Mouse (Mus musculus): ENCODE results near the gene Plet1.

The Plet1 gene

DNA sequence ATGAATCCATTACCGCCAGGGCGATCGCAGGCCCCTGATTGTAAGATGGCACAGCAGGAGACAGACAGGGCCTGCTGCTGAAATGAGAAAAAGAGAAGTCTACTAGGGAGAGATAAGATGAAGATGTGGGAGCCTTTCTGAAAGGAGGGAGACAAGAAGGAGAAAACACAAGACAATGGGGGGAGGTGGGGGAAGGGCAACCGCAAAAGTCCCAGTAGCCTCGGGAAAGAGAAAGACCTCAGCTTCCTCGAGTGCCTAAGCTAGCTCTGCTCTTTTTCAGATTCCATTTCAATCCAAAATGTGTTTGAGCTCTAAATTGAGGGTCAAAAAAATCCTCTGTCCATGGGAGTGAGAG lies 1.8 kb downstream of the Plet1 start:
- DNase-seq (ENCODE audit: low spot score): no peak

DNA sequence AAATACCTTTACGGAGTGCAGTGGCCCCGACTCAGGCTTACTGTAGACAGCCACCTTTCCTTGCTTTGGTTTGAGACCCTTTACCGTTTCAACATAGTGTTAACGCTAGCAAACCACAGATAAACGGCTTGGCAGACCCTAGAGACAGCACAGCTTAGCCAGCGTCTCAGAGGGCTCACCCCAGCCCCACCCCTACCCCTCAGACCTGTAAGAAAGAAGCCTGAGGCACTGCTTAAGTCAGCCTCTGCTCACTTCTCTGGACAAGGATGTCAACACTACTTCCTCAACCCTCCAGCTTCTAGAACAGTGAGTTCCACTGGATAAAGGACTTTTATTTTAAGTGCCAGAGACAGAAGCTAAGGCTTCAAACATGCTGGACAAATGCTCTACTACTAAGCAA lies 2.2 kb downstream of the Plet1 start:
- no peak for DNase-seq (ENCODE audit: low spot score)

DNA sequence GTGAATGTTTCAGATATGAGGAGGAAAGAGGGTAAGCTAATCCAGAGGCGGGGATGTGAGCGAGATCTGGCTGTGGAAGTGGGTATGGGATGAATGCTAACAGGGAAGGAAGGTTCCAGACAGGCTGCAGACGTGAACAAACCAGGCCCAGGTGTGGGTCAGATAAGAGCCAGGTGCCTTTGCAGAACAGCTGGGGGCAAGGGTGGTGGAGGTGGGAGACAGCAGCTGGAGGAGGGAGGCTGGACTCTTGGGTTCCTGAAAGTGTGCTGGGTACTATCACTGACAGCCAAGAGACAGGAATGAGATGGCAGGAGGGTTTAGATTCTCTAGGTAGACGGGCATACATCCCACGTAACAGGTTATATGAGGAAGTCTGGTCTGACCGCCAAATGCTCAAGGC lies 2.8 kb downstream of the Plet1 start:
- DNase-seq (ENCODE audit: low spot score): no peak

DNA sequence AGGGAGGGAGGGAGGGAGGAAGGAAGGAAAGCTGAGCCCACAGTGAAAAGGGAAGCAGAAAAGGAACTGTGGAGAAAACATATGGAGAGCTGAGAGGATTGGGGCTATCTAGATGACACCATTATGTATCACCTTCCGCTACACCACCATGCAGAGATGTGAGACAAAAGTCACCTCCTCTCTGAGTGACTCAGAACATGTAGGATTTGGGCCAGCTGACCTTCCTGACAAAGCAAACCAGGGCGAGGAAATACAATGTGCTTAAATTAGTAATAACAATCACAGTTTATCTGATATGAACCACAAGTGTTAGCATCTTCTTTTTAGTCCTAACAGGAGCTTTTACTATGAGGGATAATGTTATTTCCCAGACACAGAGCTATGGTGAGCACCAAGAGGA lies 3.2 kb downstream of the Plet1 start:
- DNase-seq (ENCODE audit: low spot score): no peak

DNA sequence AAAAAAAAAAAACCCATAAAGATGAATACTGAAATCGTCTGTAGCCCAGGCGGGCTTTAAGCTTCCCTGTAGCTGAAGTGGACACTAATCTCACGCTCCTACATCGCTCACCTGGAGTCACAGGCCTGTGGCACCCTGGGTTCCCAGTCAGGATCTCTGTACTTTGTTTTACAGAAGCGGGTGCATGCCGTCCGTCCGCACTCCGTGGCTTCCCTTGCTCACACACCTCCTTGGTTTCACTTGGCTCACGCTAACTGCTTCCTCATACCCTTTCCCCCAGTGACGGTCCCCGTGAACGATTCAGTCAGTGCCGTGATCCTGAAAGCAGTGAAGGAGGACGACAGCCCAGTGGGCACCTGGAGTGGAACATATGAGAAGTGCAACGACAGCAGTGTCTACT lies 4.5 kb downstream of the Plet1 start:
- DNase-seq (ENCODE audit: low spot score): no peak

DNA sequence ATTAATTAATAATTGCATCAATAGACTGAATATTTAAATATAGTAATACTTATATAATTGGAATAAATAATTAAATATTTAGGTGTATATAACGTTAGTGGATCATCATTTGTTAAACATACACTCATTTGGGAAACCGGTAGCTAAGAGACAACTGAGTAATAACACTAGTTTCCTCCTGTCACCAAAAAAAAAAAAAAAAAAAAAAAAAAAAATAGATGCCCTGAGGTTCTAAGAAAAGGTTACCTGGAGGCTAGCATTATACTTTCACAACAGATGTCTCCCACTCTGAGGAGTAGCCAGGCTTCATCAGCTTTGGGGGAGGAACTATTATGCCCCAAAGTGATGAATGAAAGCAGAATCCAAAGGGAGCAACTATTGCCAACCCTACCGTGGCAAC lies 5.5 kb downstream of the Plet1 start:
- DNase-seq (ENCODE audit: low spot score): no peak

DNA sequence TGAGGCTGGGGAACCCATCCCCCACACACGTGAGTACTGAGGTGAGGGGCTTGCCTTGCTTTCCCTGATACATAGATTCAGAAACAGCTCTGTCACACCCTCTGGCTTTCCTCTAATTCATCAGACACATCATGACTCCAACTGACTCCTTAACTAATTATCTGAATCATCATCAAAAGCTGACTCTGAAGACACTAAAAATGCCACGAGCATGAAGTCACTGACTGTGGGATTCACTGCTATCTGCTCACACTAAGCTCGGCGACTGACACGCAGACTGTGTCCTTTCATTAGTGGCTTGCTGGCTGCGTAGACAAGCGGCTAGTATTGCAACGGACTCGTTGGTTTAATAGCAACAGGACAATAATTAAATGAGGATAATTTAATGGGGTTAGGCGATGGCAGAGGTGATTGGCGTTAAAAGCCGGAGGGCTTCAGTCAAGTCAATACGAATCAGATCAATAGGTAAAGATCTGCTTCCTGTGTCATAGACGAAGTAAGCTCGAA lies 6.2 kb downstream of the Plet1 start:
- no peak for DNase-seq (ENCODE audit: low spot score)

DNA sequence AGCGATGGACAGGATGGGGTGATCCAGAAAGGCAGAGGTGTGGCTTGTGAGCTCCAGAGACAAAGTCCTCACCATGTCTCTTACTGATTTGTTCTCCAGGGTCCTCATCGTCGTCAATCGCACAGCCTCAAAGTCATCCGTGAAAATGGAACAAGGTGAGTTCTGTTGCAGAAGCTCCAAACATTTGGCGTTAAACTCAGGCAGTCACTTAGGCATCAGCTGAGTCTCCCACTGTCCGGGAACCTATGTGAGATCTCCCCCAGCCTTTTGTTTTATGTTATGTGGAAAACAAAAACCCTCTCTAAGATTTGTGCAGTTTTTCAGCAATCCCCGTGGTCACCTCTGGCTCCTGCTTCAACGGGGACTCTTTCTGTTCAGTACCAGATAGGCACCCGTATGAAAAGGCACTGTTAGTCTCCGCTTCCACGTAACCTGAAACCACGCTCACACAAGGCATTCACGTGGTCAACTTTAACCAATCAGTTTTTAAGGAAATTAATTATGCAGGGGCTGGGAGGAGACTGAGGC lies 6.7 kb downstream of the Plet1 start:
- DNase-seq (ENCODE audit: low spot score): no peak

DNA sequence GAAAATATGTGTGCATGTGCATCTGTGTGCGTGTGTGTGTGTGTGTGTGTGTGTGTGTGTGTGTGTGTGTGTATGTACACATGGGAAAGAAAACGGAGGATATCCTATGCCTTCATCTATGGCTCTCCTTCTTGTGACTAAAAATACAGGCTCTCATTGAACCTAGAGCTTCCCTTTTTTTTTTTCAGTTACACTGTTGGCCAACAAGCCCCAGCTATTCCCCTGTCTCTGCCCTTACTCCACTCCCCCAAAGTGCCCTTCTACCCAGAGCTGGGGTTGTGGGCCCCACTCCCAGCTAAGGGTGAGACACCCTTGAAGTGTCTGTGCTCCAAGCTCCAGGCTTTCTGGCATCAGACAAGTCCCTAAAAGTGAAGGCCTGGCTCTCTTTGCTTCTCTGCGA lies 8.6 kb downstream of the Plet1 start:
- DNase-seq (ENCODE audit: low spot score): no peak

DNA sequence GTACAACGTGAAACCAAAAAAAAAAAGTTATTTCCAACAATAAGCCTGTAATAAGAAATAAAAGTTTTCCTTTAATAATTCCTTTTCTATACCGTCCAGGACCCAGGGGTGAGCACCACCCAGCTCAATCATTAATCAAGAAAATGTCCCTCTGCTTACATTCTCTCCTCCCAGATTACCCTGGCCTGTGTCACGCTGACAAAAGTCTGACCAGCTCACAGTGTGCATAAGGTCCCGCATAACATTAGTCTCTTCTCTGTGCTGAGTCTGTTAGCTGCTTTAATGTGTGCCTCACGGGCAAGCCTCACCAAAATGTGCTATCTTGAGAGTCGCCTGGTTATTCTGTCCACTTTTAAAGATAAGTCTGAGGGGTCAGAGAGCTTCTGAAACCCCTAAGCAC lies 11.1 kb downstream of the Plet1 start:
- DNase-seq (ENCODE audit: low spot score): no peak

DNA sequence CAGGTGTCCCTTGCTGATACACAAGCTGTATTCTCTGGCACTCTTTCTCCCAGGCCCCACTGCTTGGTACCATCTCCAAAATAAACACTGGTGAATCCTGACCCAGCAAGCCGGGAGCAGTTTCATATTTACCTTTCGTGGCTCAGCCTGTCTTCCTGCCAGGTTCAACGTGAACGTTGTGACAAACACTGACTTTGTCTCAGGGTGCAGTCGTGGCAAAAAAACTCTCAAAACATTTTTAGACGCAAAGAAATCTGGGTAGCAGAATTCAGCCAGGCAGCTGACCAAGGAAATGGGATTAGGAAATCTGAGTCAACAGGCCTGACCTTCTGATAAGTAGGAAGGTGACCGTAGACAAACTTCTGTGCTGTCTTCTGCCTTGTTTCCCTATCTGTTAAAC lies 13.2 kb downstream of the Plet1 start:
- DNase-seq (ENCODE audit: low spot score): peak; percentile 47

DNA sequence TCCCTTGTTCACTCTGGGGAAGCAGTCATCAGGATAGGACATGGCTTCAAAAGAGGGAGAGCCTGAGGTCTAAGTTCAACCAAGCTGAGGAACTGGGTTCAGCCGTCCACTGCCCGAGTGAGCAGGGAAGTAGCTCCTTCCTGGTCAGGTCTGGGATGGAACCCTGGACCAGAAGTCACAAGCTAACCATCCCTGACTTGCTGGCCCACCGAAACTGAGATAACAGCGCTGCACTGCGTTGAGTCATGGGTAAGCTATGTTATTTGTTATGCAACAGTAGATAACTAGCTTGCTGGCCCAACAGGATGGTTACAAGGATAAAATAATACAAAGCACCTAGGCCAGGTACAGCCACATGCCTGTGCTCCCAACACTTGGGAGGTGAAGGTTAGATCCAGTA lies 21.1 kb downstream of the Plet1 start:
- DNase-seq (ENCODE audit: low spot score): no peak

DNA sequence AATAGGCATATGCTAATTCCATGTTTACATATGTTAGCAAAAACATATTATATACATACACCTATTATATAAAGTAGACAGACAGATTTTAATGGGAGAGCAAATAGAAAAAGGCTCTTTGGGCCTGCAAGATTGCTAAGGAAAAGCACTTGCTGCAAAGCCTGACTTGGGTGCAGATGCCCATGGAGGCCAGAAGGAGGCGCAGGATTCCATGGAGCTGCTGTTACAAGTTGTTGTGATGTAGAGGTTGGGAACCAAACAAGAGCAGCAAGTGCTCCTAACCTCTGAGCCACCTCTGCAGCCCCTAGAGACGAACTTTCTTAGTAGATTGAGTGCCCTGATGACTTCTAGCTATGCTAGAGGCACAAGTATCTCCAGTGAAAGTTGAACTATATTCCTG lies 24.5 kb downstream of the Plet1 start:
- peak; percentile 40 for DNase-seq (ENCODE audit: low spot score)

DNA sequence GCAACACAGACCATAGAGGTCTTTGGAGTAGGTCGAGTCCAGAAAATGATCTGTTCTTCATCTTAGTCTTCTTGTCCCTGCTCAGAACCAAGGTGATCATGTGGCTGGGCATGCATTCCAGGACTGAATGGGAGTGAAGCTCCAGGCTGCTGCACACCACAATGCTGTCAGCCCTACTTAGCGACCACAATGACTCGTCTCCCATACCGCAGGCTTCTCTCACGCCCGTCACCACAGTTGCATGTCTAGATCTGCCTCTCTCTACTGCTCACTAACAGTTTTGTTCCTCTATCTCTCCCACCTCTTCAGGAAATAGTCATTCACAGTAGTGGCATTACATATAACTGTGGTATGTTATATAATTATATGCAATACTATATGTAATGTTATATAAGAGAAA lies 26.4 kb downstream of the Plet1 start:
- DNase-seq (ENCODE audit: low spot score): no peak

DNA sequence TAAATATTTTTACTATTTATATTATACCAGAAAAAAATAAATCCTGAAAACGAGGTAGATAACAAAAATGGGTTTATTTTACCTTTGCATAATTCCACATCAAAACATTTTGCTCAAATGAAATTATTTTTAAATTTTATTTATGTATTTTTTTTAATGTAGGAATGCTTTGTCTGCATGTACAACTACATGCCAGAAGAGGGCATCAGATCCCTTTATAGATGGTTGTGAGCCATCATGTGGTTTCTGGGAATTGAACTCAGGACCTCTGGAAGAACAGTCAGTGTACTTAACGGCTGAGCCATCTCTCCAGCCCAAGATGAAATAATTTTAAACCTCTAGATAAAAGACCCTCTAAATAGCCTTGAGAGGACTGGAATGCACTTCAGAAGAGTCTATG lies 27.2 kb downstream of the Plet1 start:
- DNase-seq (ENCODE audit: low spot score): no peak

DNA sequence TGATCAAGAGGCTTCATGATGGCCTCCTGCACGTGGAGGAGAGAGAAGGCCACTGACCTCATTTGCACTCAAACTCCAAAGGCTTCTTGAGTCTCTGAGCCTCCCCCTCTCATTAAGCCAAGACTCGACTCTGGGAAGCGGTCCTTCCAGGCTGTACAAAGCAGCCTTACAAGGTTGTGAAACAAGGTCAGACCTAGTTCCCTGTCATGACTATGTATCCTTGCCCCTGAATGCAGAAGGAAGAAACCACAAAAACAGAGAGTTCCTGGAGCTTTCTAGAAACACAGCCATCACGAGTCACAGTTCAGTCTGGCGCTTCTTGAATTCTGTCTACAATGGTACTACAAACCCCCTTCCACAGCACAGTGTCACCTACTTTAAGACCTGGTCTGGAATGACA lies 28.2 kb downstream of the Plet1 start:
- no peak for DNase-seq (ENCODE audit: low spot score)

DNA sequence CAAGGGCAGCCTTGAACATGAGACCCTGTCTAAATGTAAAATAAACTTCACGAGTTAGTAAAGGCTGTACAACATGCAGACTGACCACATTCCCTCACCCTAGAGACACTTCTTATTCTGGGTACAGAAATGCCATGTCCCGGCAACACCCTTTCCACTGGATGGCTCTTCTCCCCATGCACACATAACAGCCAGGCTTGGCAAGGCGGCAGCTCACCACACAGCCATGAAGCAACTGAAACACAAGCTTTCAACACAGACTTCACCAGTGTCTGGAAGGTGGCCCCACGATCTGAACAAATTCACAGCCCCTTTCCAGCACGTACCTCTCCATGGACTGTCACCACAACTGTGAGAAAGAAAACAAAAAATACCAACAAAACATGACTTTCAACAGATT lies 30.6 kb downstream of the Plet1 start:
- DNase-seq (ENCODE audit: low spot score): peak; percentile 65

DNA sequence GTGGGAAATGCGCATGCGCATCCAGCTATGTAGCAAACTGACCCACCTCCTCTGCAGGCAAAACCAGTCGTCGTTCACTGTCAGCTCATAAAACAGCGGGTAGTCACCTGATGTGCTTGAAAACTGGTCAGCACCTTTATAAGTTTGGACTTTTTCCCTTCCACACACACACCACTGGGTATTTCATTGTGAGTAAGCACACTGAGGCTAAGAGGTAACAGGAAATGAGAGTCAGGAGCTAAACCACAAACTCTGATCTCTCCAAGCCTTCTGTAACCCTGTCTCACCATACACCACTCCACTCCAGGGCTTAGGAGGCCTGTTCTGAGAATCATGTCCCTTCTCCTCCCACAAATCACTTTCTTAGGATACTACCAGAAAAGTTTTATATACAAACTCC lies 31.3 kb downstream of the Plet1 start:
- no peak for DNase-seq (ENCODE audit: low spot score)

DNA sequence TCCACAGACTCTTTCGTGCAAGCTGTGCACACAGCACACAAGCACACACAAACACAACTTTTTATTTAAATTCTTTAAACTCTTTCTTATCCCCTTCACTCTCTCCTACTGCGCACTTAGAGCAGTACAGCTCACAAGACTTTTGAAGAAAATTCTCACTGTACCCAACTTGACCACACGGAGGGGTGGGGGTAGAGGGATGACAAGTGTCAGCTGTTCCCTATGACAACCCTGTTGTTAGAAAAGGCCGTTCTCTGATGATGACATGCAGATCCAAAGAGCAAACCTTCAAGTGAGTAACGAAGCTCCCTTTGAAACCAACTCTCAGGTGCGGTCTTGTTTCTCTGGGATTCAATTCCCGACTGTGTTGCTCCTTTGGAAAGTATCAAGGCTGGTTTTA lies 33.5 kb downstream of the Plet1 start:
- DNase-seq (ENCODE audit: low spot score): no peak

DNA sequence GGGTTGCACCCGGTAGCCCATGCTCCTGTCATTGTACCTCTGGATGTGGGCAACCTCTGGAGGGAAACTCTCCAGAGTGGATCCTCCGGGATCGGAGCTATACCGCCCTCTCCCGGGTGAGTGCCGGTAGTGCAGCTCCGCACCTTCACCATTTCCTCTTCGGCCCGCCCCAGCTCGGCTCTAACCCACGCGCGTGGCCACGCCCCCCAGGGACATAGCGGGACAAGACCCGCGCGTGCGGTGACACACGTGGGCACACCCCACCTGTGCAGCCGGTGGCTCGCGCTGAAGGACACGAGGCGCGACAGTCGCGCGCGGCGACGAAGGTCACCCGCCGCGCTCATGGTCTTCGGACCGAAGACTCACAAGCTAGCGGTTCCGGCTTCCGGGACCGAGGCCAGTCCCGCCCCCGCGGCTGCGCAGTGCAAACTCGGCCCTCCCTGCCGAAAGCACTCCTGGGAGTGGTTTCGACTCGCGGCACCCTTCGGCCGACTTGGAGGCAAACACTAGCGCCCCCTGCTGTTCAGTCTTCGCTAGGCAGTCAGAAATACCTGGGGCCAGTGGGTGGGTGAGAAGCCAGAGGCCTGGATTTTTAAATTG lies 34.1 kb downstream of the Plet1 start, which contains the start of gene Pts:
Gene Pts (minus strand): TSS at position 432 of the 600 bp plus-strand sequence.
- DNase-seq (ENCODE audit: low spot score): peak; percentile 98

DNA sequence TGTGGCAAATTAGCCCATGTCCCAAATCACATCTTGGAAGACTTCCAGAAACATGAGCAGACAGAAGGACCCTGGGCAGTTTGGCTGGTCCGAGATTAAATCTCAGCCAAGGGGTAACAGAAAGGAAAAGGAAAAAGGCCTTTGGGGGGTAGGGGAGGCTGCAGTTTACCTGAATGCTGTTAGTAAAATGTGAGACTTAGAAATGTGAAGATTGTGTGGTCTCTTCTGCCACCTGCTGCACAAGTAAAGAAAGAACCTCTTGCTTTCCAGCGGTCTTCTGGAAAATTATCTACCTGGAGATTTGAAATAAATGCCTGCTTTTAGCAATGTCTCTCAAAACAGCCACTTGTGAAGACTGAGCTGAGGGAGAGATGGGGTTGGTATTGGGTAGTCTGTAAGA lies 36.6 kb downstream of the Plet1 start:
- DNase-seq (ENCODE audit: low spot score): peak; percentile 70

DNA sequence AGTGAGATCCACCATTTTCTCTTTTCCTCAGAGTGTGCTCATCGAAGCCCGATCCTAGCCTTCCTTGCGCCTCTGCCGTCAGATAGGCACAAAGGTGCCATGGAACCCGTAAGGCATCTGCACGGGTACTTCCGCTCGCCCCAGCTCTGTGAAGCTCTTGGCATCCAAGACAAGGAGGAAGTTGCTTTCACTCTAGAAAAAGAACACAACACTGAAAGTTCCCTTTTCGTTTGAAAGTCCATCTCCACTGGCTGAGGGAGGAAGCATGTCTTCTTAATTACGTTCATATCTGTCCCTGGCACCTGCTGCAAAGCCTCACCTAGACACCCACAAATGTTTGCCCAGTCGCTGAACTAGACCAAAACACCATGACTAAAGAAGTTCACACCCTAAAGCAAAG lies 39.0 kb downstream of the Plet1 start:
- DNase-seq (ENCODE audit: low spot score): no peak

DNA sequence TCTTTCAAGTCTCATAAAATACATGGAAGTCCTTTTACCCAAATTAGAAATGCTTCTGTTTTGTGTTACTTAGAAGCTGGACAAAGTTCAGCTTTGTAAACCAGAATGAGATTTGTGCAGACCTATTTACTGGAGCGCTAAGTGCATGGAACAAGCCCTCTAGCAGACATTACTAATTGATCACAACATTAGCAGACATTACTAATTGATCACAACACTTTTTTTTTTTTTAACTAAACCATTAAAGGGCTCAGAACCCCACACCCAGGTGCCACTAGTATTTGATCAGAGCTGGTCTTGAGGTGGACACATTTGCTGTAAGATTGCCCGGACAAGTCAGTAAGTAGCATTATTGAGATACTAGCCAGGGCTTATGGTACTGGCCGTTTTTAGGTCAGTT lies 39.5 kb downstream of the Plet1 start:
- peak; percentile 40 for DNase-seq (ENCODE audit: low spot score)

DNA sequence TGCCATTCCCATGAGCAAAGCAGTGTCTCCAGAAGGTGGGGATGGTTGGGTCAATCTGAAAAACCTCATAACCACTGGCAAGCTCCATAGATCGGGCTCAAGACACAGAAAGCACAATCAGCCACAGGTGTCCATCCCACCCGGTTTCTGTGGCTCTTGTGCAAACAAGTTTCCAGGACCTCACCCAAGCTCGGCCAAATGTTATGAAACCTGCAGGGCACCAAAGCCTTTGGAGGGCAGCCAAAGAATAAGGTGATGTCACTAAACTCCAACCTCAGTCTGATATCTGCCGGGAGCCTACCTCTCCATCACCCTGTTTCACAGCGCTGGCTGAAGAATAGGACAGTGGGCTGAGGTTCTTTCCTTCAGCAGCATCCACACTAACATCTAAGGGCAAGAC lies 41.6 kb downstream of the Plet1 start:
- no peak for DNase-seq (ENCODE audit: low spot score)

Data from adipocyte (in vitro differentiated cells).